Mouse (Mus musculus) embryonic facial prominence, embryonic 12.5 days (tissue): ENCODE measurements around the gene Poglut1. TPM values are rescaled to one million over a fixed set of nuclear protein-coding genes. Genes with fewer than 3 reads are reported as not detected.

ENCODE experiments used
- ATAC-seq: fragments of 200-750 bp; cut with Nextera tagmentation; 2 replicates; pipeline ENCODE4 v1.8.0; 2017; ENCODE audit not compliant: insufficient number of reproducible peaks, insufficient read depth, low FRiP score, low TSS enrichment
- H3K27ac ChIP-seq: fragments of 300-500 bp; sonication (generic); 2 replicates; pipeline ENCODE4 v1.5.1; 2016; ENCODE audit warnings: mild to moderate bottlenecking
- H3K27me3 ChIP-seq: fragments of 300-500 bp; sonication (generic); 2 replicates; pipeline ENCODE4 v1.6.1; 2016; ENCODE audit warnings: mild to moderate bottlenecking, moderate library complexity
- H3K36me3 ChIP-seq: fragments of 300-500 bp; sonication (generic); 2 replicates; pipeline ENCODE4 v1.6.1; 2016; ENCODE audit warnings: mild to moderate bottlenecking
- H3K4me1 ChIP-seq: fragments of 300-500 bp; sonication (generic); 2 replicates; pipeline ENCODE4 v1.6.1; 2016
- H3K4me2 ChIP-seq: fragments of 300-500 bp; sonication (generic); replicated peaks from 2 replicates; pipeline ENCODE4 v1.6.1; 2016; ENCODE audit warnings: mild to moderate bottlenecking, moderate library complexity
- H3K4me3 ChIP-seq: fragments of 300-500 bp; sonication (generic); 2 replicates; pipeline ENCODE4 v1.5.1; 2016; ENCODE audit warnings: mild to moderate bottlenecking
- H3K9ac ChIP-seq: fragments of 300-500 bp; sonication (generic); 2 replicates; pipeline ENCODE4 v1.6.1; 2016; ENCODE audit warnings: mild to moderate bottlenecking, moderate library complexity
- H3K9me3 ChIP-seq: fragments of 300-500 bp; sonication (generic); 2 replicates; pipeline ENCODE4 v1.6.1; 2016; ENCODE audit warnings: mild to moderate bottlenecking, moderate library complexity
- WGBS: fragments of 180-500 bp; shearing (Covaris S2); methylation state at CpG from one replicate; pipeline ENCODE4 v1.1.7; 2016; 5-methylcytosine and 5-hydroxymethylcytosine counted together
- polyA plus RNA-seq: library from polyadenylated mRNA; unstranded; fragments of >200 nt; fragmentation: Nextera tagmentation; extraction: Ambion mirVana; gene quantifications from 2 replicates; pipeline ENCODE4 v1.2.1, GENCODE M21; 2016

Poglut1 gene
- 78.8 and 84.8 TPM in 2 replicates for polyA plus RNA-seq

DNA sequence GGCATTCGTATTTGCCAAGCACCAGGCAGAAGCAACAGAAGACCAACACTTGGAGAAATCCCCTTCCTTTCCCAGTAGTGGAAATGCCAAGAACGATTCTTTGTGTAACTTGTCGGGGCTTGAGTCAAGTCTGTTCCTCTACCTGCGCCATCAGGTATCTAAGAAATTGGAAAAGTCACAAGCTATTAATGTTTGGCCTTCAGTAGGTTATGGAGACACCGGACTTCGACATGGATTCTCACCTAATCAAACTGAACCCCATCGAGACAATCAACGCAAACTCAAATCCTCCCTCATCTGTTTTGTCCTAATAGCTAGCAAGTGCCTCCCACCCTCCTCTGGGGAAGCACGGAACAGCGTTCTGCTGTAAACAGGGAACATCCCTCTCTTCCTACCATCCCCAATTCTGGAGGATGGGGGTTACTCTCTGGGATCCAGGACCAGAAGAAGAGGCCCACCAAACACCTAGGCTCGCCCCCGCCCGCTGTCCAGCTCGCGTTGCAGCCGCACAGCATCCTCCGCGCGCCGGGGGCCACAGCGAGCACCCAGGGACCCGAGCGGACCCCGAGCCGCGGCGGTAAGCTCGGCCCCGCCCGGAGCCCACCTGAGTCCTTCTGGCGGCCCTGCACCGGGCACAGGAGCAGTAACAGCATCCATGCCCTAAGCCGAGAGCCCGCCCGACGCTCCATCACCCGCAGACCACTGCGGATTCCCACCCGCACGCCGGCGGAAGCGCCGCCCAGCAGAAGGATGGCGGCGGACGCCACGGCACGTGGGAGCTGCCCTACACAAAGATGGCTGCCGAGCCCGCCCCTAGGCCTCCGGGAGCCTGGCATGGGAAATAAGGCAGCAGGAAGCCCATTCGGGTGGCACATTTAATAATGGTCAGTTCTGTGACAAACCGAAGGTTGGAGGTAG, at the start of gene Poglut1:
Poglut1 (minus strand) TSS at position 780 of the 918 bp plus-strand sequence.
- 2% methylated on average over 54 of the region's 54 CpGs for WGBS
- Histone ChIP-seq H3K4me3 (peak within 1 kb of the TSS; percentile 75), H3K36me3 (peaks cover 19% of the 10 kb centered on the region), H3K9ac (peak within 1 kb of the TSS; percentile 83), H3K27me3 (peaks cover 15% of the 10 kb centered on the region; the same call in 1 of the 2 replicates), H3K4me2 (peak within 1 kb of the TSS; percentile 62), H3K4me1 (peaks cover 13% of the 10 kb centered on the region; the same call in 1 of the 2 replicates), H3K9me3 (no peaks in the 10 kb centered on the region), H3K27ac (peak within 1 kb of the TSS; percentile 71)
- ATAC-seq = peak; percentile 83

DNA sequence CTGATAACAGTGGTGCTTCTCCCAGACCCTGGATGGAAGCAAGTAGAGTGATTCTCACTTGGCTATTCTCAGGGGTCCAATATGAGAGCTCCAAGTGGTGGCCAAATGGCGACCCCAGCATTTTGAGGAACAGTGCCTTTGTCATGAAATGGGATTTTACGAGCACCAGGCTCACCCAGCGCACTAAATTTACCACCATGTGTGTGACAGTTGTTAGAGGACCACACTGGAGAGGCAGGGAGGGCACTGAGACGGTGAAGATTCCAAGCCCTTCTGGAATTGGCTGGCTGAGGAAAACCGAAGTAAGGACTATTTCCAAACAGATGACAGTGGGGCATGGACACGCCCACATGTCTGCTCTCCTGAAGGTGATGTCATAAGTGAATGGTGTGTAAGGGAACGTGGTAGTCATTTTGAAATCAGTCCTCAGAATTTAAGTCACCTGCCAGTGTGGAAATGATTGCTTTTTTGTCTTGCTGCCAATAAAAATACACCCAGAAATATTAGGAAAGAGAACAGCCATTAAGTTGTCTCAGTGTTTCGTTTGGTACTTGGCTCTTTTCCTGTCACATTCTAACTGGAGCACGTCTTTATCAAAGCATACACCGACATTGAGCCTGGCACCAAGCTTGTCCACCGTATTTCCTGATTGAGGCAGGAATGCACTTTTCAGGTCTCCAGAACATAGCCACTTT, 49.1 kb upstream of the Poglut1 start:
- Histone ChIP-seq H3K9me3 (no peaks in the 10 kb centered on the region), H3K27me3 (no peaks in the 10 kb centered on the region), H3K4me3 (no peak overlapping the region), H3K27ac (no peak overlapping the region), H3K9ac (no peak overlapping the region), H3K36me3 (peaks cover 21% of the 10 kb centered on the region), H3K4me1 (no peaks in the 10 kb centered on the region), H3K4me2 (no peak overlapping the region)
- no peak for ATAC-seq
- 82% methylated on average over 11 of the region's 11 CpGs for WGBS

- no peak for ATAC-seq
- Histone ChIP-seq H3K27ac (no peak overlapping the region), H3K27me3 (no peaks in the 10 kb centered on the region), H3K4me2 (no peak overlapping the region), H3K9me3 (no peaks in the 10 kb centered on the region), H3K36me3 (peaks cover 20% of the 10 kb centered on the region), H3K4me1 (no peaks in the 10 kb centered on the region), H3K4me3 (no peak overlapping the region), H3K9ac (no peak overlapping the region)
- WGBS = 94% methylated on average over 2 of the region's 2 CpGs
These were observed 46.6 kb upstream of the Poglut1 start for GRCm38 (mm10) chr16:38596651-38597050.

DNA sequence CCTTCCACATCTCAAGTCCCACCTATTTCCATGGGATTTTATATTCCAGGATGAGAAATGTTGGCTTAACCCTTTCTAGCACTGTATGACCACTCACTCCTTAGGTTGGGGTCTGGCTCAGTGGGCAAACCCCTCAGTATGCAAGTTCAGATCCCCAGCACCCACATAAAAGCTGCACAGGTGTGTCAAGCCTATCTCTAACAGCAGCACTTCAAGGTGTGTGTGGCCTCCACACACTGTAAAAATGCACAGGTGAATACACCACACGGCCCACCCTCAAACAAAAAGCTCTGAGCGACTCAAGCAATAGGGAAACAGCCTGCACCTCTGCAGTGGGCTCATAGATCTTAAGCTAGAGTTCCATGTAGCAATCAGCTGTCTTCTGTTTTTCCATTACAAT, 46.0 kb upstream of the Poglut1 start:
- Histone ChIP-seq H3K4me2 (no peak overlapping the region), H3K9ac (no peak overlapping the region), H3K4me1 (no peaks in the 10 kb centered on the region), H3K36me3 (peaks cover 23% of the 10 kb centered on the region), H3K27ac (no peak overlapping the region), H3K27me3 (no peaks in the 10 kb centered on the region), H3K4me3 (no peak overlapping the region), H3K9me3 (no peaks in the 10 kb centered on the region)
- WGBS = 84% methylated on average over 2 of the region's 2 CpGs
- no peak for ATAC-seq

GRCm38 (mm10) chr16:38594435-38594834, 44.4 kb upstream of the Poglut1 start:
- no peak overlapping the region for H3K9ac ChIP-seq
- 86% methylated on average over 1 of the region's 1 CpGs for WGBS
- H3K27me3 ChIP-seq = no peaks in the 10 kb centered on the region
- H3K27ac ChIP-seq = no peak overlapping the region
- ATAC-seq = no peak
- no peaks in the 10 kb centered on the region for H3K4me1 ChIP-seq
- peaks cover 30% of the 10 kb centered on the region for H3K36me3 ChIP-seq
- no peak overlapping the region for H3K4me2 ChIP-seq
- H3K9me3 ChIP-seq = no peaks in the 10 kb centered on the region
- no peak overlapping the region for H3K4me3 ChIP-seq

DNA sequence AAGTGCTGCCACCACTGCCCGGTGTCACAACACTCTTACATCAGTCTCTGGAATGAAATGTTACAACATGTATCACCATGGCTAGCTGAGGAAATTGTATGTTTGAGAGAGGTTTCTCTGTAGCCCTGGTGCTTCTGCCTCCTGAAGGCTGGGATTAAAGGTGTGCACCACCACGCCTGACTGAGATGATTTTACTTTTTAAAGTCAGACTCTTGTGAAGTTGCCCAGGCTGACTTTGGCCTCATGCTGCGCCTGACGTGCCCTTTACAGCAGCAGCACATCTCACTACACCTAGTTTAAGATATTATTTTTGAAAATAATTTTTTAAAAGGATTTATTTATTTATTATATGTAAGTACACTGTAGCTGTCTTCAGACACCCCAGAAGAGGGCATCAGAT, 42.9 kb upstream of the Poglut1 start:
- no peak for ATAC-seq
- no peaks in the 10 kb centered on the region for H3K27me3 ChIP-seq
- no peak overlapping the region for H3K9ac ChIP-seq
- H3K4me3 ChIP-seq = no peak overlapping the region
- no peak overlapping the region for H3K4me2 ChIP-seq
- no peak overlapping the region for H3K27ac ChIP-seq
- no peaks in the 10 kb centered on the region for H3K9me3 ChIP-seq
- WGBS = 98% methylated on average over 4 of the region's 4 CpGs
- H3K36me3 ChIP-seq = peaks cover 44% of the 10 kb centered on the region
- H3K4me1 ChIP-seq = no peaks in the 10 kb centered on the region

GRCm38 (mm10) chr16:38592026-38592678, 42.1 kb upstream of the Poglut1 start:
- Histone ChIP-seq H3K36me3 (peaks cover 52% of the 10 kb centered on the region), H3K9me3 (no peaks in the 10 kb centered on the region), H3K27ac (no peak overlapping the region), H3K27me3 (no peaks in the 10 kb centered on the region), H3K4me2 (no peak overlapping the region), H3K4me3 (no peak overlapping the region), H3K4me1 (no peaks in the 10 kb centered on the region), H3K9ac (no peak overlapping the region)
- ATAC-seq = no peak
- WGBS = 92% methylated on average over 12 of the region's 12 CpGs

GRCm38 (mm10) chr16:38591506-38591905, 41.4 kb upstream of the Poglut1 start:
- no peaks in the 10 kb centered on the region for H3K9me3 ChIP-seq
- H3K27ac ChIP-seq = no peak overlapping the region
- H3K36me3 ChIP-seq = peaks cover 58% of the 10 kb centered on the region
- no peak overlapping the region for H3K4me3 ChIP-seq
- no peaks in the 10 kb centered on the region for H3K27me3 ChIP-seq
- no peak overlapping the region for H3K4me2 ChIP-seq
- H3K4me1 ChIP-seq = no peaks in the 10 kb centered on the region
- WGBS = 75% methylated on average over 3 of the region's 3 CpGs
- no peak for ATAC-seq
- H3K9ac ChIP-seq = no peak overlapping the region

- H3K36me3 ChIP-seq = peaks cover 84% of the 10 kb centered on the region
- WGBS = 91% methylated on average over 4 of the region's 4 CpGs
These were observed 37.5 kb upstream of the Poglut1 start for GRCm38 (mm10) chr16:38587572-38587971.

DNA sequence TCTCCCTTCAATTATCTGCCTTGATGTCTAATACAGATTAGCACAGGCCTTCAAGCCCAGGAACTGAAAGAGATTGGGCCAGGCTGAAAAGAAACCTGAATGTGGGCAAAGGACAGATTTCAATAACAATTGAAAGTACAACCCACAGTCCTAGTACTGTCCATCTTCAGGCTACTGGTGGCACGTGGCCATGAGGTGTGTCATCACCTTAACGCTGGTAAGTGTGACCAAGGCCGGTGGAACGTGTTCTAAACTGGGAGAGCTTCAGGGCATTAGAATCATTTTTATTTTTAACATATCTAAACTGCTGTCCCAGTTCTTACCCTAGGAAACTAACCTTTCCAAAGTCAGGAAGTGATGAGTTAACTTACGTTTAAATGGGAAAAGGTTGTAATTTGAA, 37.1 kb upstream of the Poglut1 start:
- Histone ChIP-seq H3K4me3 (no peak overlapping the region), H3K36me3 (peaks cover 83% of the 10 kb centered on the region), H3K4me2 (no peak overlapping the region), H3K27me3 (no peaks in the 10 kb centered on the region), H3K4me1 (no peaks in the 10 kb centered on the region), H3K9me3 (no peaks in the 10 kb centered on the region), H3K27ac (no peak overlapping the region), H3K9ac (no peak overlapping the region)
- 90% methylated on average over 5 of the region's 5 CpGs for WGBS
- ATAC-seq = no peak

More at GRCm38 (mm10) chr16:38587572-38587971, 37.5 kb upstream of the Poglut1 start:
- Histone ChIP-seq H3K4me1 (no peaks in the 10 kb centered on the region), H3K4me3 (no peak overlapping the region), H3K27ac (no peak overlapping the region), H3K4me2 (no peak overlapping the region), H3K9me3 (no peaks in the 10 kb centered on the region), H3K27me3 (no peaks in the 10 kb centered on the region), H3K9ac (no peak overlapping the region)
- no peak for ATAC-seq

GRCm38 (mm10) chr16:38585186-38585585, 35.1 kb upstream of the Poglut1 start:
- Histone ChIP-seq H3K36me3 (peaks cover 86% of the 10 kb centered on the region), H3K4me3 (no peak overlapping the region), H3K9me3 (no peaks in the 10 kb centered on the region), H3K9ac (no peak overlapping the region), H3K4me1 (no peaks in the 10 kb centered on the region), H3K27ac (no peak overlapping the region), H3K4me2 (no peak overlapping the region), H3K27me3 (no peaks in the 10 kb centered on the region)
- WGBS = 94% methylated on average over 5 of the region's 5 CpGs
- no peak for ATAC-seq
